Mouse (Mus musculus): ENCODE data around the gene Otogl.

GRCm38 (mm10) chr10:107901204-107901879 lies 10.6 kb downstream of the Otogl start:
- TF ChIP-seq CTCF (IDR thresholded peaks at IDR 0.05; ENCODE audit: low read depth, low read length) = no peak
- TF ChIP-seq TAL1 (conservative IDR thresholded peaks at IDR 0.05; ENCODE audit: low read depth, low read length) = no peak
- no peak for TF ChIP-seq GATA1 (IDR thresholded peaks at IDR 0.05; ENCODE audit: borderline replicate concordance, low read length)

Data from G1E (cell line).